Mouse (Mus musculus) cerebellum, postnatal 14 days (tissue): Measurements from ENCODE around the gene Pdzrn3.

Source experiments
- DNase-seq, 2 experiments: peaks; one replicate each; pipeline ENCODE4 v3.0.0; 2021; ENCODE audit warnings: mixed read lengths in 2 of 2

Gene Pdzrn3

DNA sequence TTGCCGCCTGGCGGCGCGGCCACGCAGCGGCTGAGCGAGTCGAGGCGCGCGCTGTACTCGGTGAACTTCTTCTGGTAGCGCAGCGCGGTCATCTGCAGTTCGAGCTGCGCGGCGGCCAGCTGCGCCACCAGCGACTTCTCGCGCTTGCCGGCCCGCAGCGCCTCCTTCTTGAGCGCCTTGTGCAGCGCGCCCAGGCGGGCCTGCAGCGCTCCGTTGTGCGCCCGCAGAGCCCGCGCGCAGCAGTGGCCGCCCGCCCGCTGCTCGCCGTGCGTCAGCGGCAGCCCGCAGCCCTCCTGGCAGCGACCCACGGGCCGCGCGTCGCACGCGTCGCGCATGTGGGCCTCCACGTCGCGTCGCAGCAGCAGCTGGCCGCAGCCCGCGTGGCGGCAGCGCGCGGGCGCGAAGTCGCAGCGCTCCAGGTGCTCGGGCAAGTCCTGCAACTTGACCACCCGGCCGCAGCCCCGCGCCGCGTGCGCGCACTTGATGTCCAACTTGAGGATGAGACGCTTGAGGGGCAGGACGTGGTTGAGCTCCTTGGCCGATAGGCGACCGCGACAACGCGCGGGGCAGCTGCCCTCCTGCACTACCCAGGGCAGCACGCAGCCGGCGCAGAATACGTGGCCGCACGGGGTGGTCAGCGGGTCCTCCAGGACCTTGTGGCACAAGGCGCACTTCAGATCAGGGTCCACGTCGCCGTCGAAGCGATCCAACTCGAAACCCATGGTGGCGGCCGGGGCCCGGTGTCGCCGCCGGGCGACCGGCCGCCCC lies at the start of gene Pdzrn3:
Pdzrn3 (minus strand) TSS at position 731 of the 768 bp plus-strand sequence.
- peak; percentile 41 to 46 for DNase-seq

- no peak for DNase-seq
Observed at GRCm38 (mm10) chr6:101427296-101427695, 49.6 kb upstream of the Pdzrn3 start.

DNA sequence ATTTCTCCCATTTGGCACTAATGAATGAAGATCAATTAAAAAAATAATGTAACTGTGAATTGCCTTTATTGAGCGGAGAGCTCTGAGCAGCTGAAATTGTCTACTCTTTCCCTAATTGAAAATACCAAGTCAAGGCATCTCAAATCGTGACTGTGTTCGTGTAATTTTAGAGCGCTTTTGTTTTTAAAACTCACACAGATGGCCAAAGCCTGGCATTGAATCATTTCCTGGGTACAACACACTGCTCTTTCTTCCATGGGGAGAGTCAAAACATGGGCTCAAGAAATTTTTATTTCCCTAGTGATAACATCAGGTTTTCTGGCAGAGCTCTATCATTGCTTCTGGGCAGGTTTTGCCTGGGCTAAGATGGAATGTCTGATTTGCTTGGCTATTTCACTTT lies 48.6 kb upstream of the Pdzrn3 start:
- no peak for DNase-seq

- DNase-seq = no peak
Observed at GRCm38 (mm10) chr6:101422084-101422954, 44.6 kb upstream of the Pdzrn3 start.

DNA sequence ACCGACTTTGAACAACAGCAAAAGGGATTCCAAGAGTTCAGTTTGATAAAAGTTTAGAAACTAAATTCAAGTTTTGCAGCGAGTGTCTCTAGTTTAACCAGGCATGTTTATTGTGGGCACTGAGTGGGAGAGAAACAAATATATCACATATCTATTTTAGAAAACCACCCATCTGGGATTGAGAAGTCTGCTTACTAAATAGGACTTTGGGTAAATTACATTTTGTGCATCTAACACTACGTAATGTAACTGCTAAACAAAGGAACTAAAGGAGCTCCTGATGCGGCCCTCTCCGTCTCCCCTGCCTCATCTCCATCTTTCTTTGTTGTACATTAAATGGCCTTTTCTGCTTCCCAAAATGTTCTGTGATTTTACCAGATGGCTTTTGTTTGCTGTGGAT lies 40.5 kb upstream of the Pdzrn3 start:
- no peak for DNase-seq

DNA sequence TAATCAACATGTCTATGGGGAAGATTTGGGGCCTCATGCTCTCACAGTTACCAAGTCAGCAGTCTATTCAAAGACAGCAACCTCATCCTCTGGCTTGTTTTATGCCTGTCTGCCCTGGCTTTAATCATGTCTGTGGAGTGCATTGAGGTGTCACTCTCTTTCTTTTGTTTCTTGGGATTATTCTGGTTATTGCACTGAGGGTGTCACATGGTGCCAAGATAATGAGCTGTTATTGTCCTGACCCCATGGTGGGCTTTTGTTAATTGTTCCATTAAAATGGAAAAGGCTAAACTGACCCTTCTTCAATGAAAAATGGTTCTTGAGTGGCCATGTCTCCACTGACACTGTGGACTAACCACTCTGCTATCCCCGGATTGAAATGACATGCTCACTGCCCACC lies 34.0 kb upstream of the Pdzrn3 start:
- DNase-seq = no peak

DNA sequence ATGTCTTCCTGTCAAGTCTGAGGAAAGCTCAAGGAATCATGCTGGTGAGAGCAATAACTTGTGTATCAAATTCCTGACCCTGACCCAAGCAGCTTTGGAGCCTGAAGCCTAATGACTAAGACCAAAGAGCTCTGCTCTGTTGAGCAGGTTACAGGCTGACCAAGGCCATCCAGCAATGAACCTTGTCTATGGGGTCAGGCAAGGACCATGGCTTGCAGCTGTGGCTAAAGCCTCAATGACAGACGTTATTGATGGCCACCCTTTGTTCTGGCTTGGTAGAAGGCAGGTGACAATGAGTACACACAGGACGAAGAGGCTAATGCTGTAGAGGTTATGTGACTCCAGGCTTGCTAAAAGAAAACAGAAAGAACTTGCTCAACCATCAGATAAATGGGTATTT lies 33.4 kb upstream of the Pdzrn3 start:
- DNase-seq = no peak

DNA sequence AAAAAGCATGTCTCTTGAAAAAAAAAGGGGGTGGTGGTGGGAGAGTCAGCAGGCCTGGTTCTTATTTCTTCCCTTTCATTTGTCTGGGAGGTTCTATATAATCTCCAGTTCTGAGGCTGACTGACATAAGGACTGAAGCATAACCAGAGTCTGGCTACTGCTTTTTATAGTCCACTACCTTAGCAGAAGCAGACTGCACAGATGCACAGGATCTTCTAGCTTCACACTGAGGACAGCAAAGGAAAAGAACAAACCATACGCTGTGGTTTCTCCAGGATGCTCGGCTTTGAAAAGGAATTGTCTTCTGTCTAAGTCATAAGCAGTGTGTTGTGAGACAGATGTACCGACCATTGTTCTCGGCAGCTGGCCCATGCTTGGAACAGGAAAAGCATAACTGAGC lies 19.0 kb upstream of the Pdzrn3 start:
- no peak for DNase-seq

DNA sequence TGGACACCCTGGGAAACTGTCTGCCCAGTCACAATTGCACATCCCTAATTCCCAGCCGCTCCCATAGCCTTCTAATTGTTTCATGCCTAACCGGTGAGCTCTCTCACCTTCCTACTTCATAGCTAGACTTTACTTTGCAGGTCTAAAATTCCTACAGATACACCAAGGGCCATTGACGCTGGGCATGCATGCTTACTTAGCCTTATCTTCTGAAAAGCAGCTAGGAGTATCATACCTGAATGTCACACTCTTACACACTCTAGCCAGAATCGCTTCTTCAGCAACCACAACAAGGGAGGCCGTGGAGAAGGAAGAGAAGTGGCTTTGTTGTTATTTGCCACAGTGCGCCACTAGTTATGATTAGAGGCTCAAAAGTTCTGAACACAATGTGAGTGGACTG lies 18.2 kb upstream of the Pdzrn3 start:
- DNase-seq = no peak

- no peak for DNase-seq
Observed at GRCm38 (mm10) chr6:101392801-101393117, 15.1 kb upstream of the Pdzrn3 start.

- DNase-seq = no peak
Observed at GRCm38 (mm10) chr6:101392107-101392800, 14.6 kb upstream of the Pdzrn3 start.

DNA sequence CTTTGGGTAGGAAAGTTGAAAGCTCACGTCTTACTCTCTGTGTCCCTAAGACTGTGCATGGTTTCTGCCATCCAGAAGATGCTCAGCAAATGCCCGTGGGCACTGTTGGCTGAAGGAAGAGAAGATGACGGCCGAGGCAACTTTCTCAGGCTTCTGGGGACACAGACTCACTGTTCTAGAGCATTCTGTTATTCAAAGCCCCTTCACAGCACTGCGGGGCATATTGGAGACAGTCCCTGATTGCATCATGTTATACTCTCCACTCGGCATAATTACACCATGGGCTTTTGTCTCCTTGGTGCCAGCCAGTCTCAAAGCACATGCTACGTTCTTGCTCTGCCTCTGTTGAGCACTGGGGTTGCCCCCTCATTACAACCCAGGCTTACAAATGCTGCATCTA lies 7.8 kb upstream of the Pdzrn3 start:
- no peak for DNase-seq

DNA sequence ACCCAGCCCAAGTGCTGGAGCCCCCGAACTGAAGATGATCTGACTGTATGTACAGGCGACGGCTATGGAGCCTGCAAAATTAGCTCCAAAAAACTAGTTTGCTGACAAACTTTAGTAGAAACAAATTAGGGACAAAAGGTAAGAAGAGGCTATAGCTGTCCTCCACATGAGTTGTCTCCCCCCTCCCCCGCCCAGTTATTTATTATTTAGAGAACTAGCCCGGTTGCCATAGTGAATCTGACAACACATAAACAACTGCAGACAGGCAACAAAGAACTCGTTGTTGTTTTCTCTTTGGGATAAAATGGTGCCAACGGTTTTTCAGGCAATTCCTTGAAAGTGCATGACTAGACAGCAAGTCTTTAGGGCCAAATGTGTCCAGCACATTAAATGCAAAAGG lies 7.3 kb upstream of the Pdzrn3 start:
- DNase-seq = no peak

DNA sequence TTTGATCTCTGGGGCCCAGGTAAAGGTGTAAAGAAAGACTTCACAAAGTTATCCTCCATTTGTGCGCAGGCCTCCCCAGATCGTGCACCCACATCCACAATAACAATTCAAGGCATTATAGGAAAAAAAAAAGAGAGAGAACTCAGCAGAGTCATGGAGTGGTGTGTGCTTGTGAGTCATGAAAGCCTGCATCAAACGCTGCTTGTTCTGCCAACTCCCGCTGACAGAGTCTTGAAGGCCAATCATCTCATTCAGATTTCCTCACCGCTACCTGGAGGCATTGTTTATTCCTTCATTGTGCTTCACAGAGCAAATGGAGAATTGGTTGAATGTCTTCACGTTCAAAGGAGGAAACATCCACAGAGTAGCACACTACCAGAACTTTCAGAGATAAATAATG lies 6.8 kb upstream of the Pdzrn3 start:
- no peak for DNase-seq

DNA sequence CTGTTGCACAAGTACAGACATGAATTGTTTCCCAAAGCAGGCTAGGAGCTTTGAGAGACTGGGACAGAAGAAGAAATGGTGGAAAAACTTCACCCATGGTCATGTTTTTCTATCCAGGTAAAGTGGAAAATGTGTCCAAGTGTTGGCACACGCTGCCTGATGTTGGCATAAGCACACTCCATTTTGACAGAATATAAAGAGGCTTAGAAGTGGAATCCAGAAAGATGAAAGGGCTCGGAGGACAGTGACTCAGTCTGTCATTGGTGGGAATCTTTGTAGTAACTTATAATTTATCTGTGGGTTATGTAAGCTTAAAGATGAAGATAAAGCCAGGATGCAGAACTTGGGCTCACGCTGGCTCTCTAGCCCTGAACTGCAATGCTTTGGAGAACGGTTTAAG lies 5.2 kb upstream of the Pdzrn3 start:
- DNase-seq = no peak

GRCm38 (mm10) chr6:101379546-101379945 lies 1.8 kb upstream of the Pdzrn3 start:
- DNase-seq = no peak

DNA sequence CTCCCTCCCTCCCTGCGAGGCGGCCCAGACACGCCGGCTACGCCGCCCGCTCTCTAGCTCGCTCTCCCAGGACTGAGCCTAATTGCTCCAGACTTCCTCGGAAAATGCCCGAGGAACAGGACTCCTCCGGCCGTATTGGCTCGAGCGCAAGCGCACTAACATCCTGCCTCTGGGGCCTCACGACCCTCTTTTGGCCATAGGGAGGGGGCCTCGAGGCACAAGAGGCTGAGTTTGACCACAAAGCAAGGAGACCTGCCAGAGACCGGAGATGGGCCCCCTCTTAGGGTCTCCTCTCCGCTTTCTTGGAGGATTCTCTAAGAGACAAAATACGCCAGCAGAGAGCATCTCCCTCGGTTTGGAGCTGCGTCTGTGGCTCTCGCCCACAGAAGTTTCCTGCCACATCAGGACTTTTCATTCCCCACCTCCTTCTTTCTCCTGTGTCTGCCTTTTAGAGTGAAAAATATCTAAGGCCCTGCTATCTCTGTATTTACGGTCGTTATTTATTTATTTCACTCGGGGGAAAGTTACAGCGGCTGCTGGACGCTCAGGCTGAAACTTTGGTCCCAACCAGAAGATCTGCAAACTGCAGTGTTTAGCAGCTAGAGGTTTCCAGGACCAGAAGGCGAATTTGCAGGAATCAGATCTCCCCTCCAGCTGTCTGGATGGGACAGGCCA lies 375 bp upstream of the Pdzrn3 start:
- DNase-seq = peak; percentile 33 to 36

GRCm38 (mm10) chr6:101376511-101377166 lies 1.1 kb downstream of the Pdzrn3 start:
- no peak for DNase-seq

GRCm38 (mm10) chr6:101376049-101376448 lies 1.6 kb downstream of the Pdzrn3 start:
- DNase-seq = no peak

- no peak for DNase-seq
Observed at GRCm38 (mm10) chr6:101374721-101375120, 3.0 kb downstream of the Pdzrn3 start.

- no peak for DNase-seq
Observed at GRCm38 (mm10) chr6:101374186-101374585, 3.5 kb downstream of the Pdzrn3 start.

DNA sequence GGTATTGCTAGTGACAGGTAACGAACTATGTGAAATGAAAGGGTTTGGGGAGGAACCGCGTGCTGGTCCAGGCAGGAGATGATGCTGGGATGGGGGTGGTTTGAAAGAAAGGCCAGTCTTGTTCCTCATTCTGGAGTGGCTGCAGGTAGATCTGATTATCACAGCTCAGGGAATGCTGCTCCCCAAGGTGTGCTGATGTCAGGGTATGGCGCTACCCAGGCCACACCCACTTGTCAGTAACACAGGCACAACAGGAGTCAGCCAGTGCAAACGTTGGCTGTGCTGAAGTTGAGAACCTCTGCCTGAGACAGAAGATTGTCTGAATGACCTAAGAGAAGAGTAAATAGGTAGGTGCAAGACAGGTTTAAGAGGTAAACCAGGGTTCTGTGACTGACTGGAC lies 4.7 kb downstream of the Pdzrn3 start:
- no peak for DNase-seq
